Mouse (Mus musculus): ENCODE data around the gene Gart. TPM values are rescaled to one million over a fixed set of nuclear protein-coding genes. Genes with fewer than 3 reads are reported as not detected.

The Gart gene
- polyA plus RNA-seq, 3 experiments from 2014 or later, result 49.5 to 76.2 (median 64.5) TPM

GRCm38 (mm10) chr16:91606958-91607357 is 39.8 kb downstream of the Gart start:
- ATAC-seq, result no peak

- ATAC-seq, result no peak
Measured at GRCm38 (mm10) chr16:91605156-91605555, 41.6 kb downstream of the Gart start.

DNA sequence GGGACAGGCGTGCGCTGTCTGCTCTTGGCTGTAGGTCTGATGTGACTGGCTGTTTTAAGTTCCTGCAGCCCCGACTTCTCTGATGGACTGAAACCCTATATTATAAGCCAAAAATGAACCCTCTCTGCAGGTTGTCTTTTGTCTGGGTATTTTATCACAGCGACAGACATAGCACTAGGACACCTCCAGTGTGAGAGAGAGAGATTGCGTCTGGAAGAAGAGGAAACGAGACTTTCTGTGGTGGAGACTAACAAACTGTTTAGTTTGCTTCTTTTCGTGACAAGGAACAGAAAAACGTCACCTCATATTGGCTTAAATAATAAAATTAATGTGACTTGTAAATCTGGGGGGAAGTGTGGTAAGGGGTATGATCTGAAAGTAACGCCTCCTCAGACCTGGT is 45.1 kb downstream of the Gart start:
- no peak for ATAC-seq

DNA sequence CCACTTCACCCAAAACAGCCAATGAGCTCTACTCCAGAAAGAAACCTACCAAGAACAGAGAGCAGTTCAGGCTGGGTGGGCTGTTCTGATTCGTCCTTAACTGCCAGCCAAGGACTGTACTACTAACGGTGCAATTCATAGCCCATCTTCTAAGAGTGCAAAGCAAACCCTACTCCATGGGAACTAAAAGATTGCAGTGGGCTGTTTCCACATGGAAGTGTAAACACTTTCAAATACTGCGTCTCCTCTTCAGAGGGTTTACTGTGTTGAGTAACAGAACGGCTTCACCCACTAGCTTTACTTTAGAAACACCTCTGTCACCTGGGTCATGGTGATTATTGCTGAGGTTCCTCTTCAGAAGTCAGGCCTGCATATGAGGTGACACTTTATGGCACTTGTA is 45.7 kb downstream of the Gart start:
- no peak for ATAC-seq

- ATAC-seq, result no peak
Measured at GRCm38 (mm10) chr16:91599242-91599641, 47.5 kb downstream of the Gart start.

DNA sequence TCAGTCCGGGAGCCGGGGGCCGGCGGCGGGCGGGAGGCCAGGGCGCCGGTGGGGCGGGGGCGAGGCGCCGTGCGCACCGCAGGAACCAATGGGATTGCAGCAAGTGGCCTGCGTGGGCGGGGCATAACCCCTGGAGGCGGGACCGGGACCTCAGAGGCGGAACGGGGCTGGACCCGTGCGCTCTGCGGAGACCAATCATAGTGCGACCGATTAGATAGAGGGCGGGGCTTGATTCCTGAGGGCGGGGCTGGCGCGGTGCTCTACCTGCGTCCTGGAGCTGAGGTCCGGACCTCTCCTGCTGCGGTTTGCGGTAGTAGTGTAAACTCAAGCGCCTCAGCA is 49.1 kb downstream of the Gart start, which contains the start of gene Tmem50b:
Gene Tmem50b, minus strand, starts transcription at position 129 of the 339 bp plus-strand sequence.
- peak; percentile 88 for ATAC-seq

DNA sequence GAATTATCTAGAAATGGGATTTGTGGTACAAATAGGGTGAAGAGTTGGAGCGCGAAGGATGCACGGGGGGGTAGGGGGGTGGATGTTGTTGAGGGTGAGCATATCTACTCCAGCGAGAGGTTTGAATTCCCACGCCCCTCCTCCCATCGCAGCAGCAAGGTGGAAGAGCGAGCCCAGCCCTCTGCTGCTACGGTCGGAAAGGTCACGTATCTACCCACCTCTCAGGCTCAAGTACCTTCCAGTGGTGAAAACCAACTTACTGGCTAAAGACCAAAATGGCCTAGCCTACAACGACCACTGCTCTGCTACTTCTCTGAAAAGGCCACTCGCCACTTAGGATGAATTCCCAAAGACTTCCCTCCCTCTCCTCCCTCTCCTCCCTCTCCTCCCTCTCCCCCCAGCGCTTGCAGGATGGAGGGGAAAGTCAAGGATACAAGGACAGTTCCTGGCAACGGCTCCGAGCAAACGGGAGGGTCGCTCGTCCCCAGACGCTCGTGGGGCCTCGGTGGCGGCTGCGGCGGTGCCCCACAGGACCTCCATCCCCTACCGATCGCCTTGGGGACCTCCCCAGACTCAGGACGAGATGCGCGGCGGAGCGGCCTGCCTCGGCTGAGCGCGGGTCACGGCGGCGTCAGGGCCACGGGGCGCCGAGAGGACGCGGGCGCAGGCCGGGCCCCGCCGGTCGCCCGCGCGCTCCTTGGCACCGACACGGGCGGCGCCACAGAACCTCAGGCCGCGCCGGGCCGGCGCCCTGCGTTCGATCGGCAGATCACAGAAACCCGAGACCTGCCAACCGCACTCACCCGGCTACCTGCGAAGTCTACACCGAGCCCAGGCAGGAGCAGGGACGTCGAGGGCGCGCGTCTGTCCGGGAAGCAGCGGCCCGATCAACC is 49.7 kb downstream of the Gart start:
- ATAC-seq, result peak; percentile 19

- peak; percentile 55 for ATAC-seq
Measured at GRCm38 (mm10) chr16:91596397-91596778, 50.4 kb downstream of the Gart start.

DNA sequence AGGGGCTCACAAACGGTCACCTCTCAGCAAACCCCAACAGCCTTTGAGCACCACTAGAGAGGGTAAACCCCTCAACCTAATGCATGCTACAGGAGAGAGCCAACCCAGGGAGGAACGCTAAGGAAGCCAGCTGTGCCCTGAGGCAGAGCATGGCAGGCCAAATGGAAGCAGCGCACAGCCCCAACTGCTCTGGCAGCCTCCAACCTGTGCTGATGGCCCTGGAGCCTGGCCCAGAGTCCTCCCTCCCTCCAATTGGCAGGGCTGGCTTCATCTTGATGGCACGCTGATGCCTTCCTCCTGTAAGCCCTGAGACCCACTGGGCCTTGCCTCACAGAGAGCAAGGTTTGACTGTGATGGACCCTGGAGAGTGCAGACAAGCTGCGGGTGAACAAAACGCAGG is 51.7 kb downstream of the Gart start:
- no peak for ATAC-seq

DNA sequence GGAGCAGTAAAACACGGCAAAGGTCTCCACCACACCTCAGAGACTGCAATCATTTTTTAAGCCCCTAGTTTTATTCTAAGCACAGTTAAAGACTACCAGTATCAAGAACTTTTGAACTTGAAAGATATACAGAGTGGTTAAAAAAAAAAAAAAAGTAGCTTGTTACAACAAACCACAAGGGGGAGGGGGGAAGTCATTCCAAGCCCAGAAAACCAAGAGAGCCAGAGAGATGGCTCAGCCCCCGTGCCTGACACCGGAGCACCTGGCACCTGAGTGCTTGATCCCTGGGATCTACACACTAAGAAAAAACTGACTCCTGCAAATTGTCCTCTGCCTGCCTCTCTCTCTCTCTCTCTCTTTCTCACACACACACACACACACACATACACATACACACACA is 53.5 kb downstream of the Gart start:
- ATAC-seq, result no peak

DNA sequence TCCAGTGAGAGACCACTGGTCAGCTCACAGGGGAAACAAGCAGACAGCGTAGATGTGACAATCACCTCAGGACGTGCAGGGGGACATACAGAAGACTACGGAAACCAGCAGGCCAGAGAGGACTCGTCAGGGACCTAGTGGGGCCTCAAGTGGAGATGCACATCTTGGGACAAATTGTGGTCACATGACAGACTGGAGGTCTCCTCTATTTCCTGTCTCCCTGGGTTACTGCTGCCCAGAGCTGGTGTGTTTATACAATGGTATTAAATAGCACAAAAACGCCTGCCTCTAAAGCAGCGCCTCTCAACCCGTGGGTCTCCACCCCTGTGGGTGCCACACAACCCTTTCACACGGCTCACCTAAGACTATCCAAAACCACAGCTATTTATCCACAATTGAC is 54.6 kb downstream of the Gart start:
- ATAC-seq, result no peak

GRCm38 (mm10) chr16:91588703-91589102 is 58.0 kb downstream of the Gart start:
- ATAC-seq, result no peak

DNA sequence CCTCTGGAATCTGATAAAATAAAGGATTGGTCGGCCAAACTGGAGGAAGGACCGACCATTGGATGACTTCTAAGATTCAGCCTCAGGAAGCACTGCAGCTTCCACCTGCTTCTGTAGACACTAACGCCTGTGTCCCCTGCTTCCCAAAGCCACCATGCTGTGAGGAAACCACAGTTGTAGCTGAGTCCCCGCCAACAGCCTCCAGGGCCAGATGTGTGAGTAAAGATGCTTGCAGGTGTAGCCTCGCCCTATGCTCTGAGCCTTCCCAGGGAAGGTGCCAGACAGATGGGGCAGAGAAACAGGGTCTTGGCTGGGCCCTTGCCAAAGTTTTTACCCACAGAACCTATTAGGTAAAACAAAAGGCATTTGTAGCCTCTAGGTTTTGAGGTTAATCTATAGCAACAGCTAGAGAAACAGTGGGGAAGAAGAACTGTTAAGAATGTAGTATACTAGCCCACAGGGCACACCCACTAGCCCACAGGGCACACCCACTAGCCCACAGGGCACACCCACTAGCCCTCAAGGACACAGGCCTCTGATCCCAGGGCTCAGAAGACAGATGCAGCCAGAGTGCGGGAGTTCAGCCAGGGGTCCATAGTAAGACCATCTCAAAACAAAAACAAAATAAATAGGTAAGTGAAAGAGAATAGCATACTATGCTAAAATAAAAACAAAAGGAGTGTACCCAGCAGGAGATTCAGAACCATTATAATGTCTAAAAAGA is 58.9 kb downstream of the Gart start:
- ATAC-seq, result no peak

- ATAC-seq, result no peak
Measured at GRCm38 (mm10) chr16:91586244-91586643, 60.5 kb downstream of the Gart start.

GRCm38 (mm10) chr16:91585617-91586016 is 61.1 kb downstream of the Gart start:
- no peak for ATAC-seq

DNA sequence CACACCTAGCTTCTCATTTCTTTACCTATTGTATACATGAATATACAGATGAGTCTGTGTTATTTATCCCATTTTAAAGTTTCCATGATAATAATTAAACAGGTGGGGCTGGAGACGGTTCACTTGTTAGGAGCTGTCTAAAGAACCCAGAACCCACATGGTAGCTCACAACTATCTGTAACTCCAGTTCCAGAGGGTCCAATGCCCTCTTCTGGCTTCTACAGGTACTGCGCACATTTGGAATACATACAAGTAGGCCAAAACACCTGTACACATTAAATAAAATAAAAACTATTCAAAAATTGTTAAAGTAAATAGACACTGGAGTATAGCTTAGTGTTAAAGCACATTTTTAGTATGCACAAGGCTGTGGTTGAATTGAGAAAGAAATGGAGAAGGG is 64.4 kb downstream of the Gart start:
- ATAC-seq, result no peak

DNA sequence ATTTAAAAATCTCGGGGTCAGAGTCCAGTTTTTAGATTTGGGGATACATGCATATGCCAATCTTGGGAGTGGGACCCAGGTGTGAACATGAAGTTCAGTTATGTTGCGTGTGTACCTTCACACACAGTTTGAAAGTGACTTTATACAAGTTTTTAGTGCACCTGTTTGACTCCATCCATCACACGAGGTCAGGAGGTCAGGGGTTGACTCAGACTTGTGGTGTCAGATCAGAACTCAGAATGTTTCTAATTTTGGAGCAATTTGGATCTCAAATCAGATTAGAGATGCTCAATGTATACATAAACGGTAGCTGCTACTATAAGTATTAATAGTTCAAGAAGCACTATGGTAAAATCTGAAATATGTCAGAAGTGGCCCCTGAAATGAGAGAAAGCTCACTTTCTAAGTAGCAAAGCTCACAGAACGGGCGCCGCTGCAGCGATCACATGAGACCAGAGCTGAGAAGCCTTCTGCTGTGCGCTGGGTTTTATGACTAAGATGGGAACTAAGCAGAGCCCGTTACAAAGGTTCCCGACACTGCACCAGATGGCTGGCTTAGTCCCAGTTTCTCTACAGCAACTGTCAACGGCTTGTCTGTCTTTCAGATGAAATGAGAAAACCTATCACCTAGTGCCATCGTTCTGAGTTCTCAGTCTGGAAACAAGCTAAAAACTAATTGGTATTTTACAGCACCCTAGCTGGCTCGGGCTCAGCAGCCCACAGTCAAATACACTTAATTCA is 67.6 kb downstream of the Gart start:
- no peak for ATAC-seq

DNA sequence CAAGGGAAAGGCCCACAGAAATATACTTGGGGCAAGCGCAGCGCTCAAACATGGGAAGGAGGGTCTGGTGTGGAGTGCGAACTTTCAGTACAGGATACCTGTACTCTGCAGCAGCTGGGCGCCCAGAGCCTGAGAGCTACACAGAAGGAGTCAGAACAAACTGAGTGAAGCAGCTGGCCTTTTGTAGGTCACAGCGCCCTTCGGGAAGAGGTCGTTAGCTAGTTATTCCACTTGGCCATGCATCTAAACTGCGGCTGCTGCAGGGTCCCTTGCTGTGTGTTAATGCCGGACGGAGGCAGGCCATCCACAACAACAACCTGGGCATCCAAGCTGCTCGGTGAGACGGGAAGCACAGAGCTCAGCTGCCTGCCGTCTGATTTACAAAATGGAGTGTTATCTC is 71.6 kb downstream of the Gart start:
- no peak for ATAC-seq

Other genes starting within 250 kb of the Gart start
- 100 to 1,000 TPM in 2 of 3 experiments, 10 to 100 TPM in 1; 95.7 to 124 (median 113) TPM for gene Il10rb, start 240.8 kb downstream of the Gart start, polyA plus RNA-seq (2017; shearing (Covaris generic))
- 10 to 100 TPM; 61.2 to 75.3 (median 62.6) TPM for gene Ifnar1, start 161.7 kb downstream of the Gart start, polyA plus RNA-seq (2017; shearing (Covaris generic))
- 10 to 100 TPM in 2 of 3 experiments, 1 to 10 TPM in 1; 3.4 to 30.9 (median 14.7) TPM for gene Ifngr2, start 99.9 kb downstream of the Gart start, polyA plus RNA-seq (2017; shearing (Covaris generic))
- gene Tmem50b, start 49.2 kb downstream of the Gart start, polyA plus RNA-seq (2017; shearing (Covaris generic)), result 10 to 100 TPM; 28.2 to 36.1 (median 34.2) TPM
- under 1 TPM; 0.56 to 0.62 (median 0.62) TPM for gene Dnajc28, start 27.9 kb downstream of the Gart start, polyA plus RNA-seq (2017; shearing (Covaris generic))
- gene Son, start 554 bp upstream of the Gart start, polyA plus RNA-seq (2017; shearing (Covaris generic)), result 100 to 1,000 TPM; 128 to 236 (median 180) TPM
- 10 to 100 TPM; 16.4 to 30.5 (median 17.6) TPM for gene Donson, start 41.8 kb upstream of the Gart start, polyA plus RNA-seq (2017; shearing (Covaris generic))
- 10 to 100 TPM; 66.2 to 89.2 (median 79.6) TPM for gene Cryzl1, start 82.0 kb upstream of the Gart start, polyA plus RNA-seq (2017; shearing (Covaris generic))
- 1 to 10 TPM in 2 of 3 experiments, under 1 TPM in 1; 0.74 to 4.1 (median 3.9) TPM for gene Itsn1, start 82.3 kb upstream of the Gart start, polyA plus RNA-seq (2017; shearing (Covaris generic))

Measured in inflammation-experienced regulatory T-cells, adult 6 months (primary cell).